Mouse (Mus musculus) hindbrain, embryonic 14.5 days (tissue): Measurements from ENCODE around the gene Zbtb6. TPM values are rescaled to one million over a fixed set of nuclear protein-coding genes. Genes with fewer than 3 reads are reported as not detected.
A peak's percentile ranks its signal among the peaks of the same experiment; 100 is the strongest.

Source experiments
- ATAC-seq: fragments of 200-750 bp; cut with Nextera tagmentation; 2 replicates; pipeline ENCODE4 v1.8.0; 2017; ENCODE audit warnings: moderate number of reproducible peaks, mild to moderate bottlenecking, moderate TSS enrichment, moderate library complexity; ENCODE audit not compliant: low FRiP score
- DNase-seq: peaks from one replicate; pipeline ENCODE4 v3.0.0-alpha.2; 2015; ENCODE audit warnings: low spot score
- H3K27ac ChIP-seq: fragments of 300-500 bp; sonication (generic); 2 replicates; pipeline ENCODE4 v1.5.1; 2014; ENCODE audit warnings: mild to moderate bottlenecking, moderate library complexity
- H3K27me3 ChIP-seq: fragments of 300-500 bp; sonication (generic); 2 replicates; pipeline ENCODE4 v1.6.1; 2014; ENCODE audit warnings: mild to moderate bottlenecking, low read length, mixed read lengths; ENCODE audit not compliant: control insufficient read depth, insufficient read depth
- H3K36me3 ChIP-seq: fragments of 300-500 bp; sonication (generic); replicated peaks from 2 replicates; pipeline ENCODE4 v1.6.1; 2014; ENCODE audit not compliant: control insufficient read depth, insufficient read depth
- H3K4me1 ChIP-seq: fragments of 300-500 bp; sonication (generic); replicated peaks from 2 replicates; pipeline ENCODE4 v1.6.1; 2014; ENCODE audit warnings: antibody characterized with exemption, low read length, mixed read lengths; ENCODE audit not compliant: control insufficient read depth, insufficient read depth
- H3K4me2 ChIP-seq: fragments of 300-500 bp; sonication (generic); replicated peaks from 2 replicates; pipeline ENCODE4 v1.6.1; 2014; ENCODE audit warnings: mild to moderate bottlenecking, moderate library complexity
- H3K4me3 ChIP-seq: fragments of 300-500 bp; sonication (generic); replicated peaks from 2 replicates; pipeline ENCODE4 v1.5.1; 2014; ENCODE audit warnings: mild to moderate bottlenecking, low read length
- H3K9ac ChIP-seq: fragments of 300-500 bp; sonication (generic); 2 replicates; pipeline ENCODE4 v1.6.1; 2014
- H3K9me3 ChIP-seq: fragments of 300-500 bp; sonication (generic); 2 replicates; pipeline ENCODE4 v1.6.1; 2016; ENCODE audit warnings: low read length; ENCODE audit not compliant: control insufficient read depth
- WGBS: fragments of 180-500 bp; shearing (Covaris S2); extraction: QIAGEN DNeasy Blood & Tissue Kit; methylation state at CpG from one replicate; pipeline ENCODE4 v1.1.7; 2014; 5-methylcytosine and 5-hydroxymethylcytosine counted together
- polyA plus RNA-seq: library from polyadenylated mRNA; unstranded; fragments of >200 nt; fragmentation: Nextera tagmentation; extraction: Ambion mirVana; gene quantifications from 2 replicates; pipeline ENCODE4 v1.2.1, GENCODE M21; 2014

Zbtb6 gene
- polyA plus RNA-seq, 1 experiment from 2014 or later: 9.9 TPM

- DNase-seq: peak; percentile 26
- WGBS: under 1% methylated on average over 13 of the region's 24 CpGs
- Histone ChIP-seq H3K4me2 (peak overlapping the region; percentile 69), H3K27ac (peak overlapping the region; percentile 87), H3K27me3 (no peaks in the 10 kb centered on the region), H3K9me3 (no peaks in the 10 kb centered on the region), H3K4me3 (peak overlapping the region; percentile 84), H3K4me1 (peaks cover 12% of the 10 kb centered on the region), H3K9ac (peak overlapping the region; percentile 89), H3K36me3 (no peaks in the 10 kb centered on the region)
- peak; percentile 85 for ATAC-seq
Observed at GRCm38 (mm10) chr2:37452376-37452760, 9.4 kb upstream of the Zbtb6 start.

GRCm38 (mm10) chr2:37451667-37452375 lies 8.8 kb upstream of the Zbtb6 start:
- peak overlapping the region; percentile 87 for H3K27ac ChIP-seq
- H3K9me3 ChIP-seq: no peaks in the 10 kb centered on the region
- H3K4me2 ChIP-seq: peak overlapping the region; percentile 69
- ATAC-seq: peak; percentile 98
- peak overlapping the region; percentile 84 for H3K4me3 ChIP-seq
- no peaks in the 10 kb centered on the region for H3K36me3 ChIP-seq
- DNase-seq: peak; percentile 93
- peak overlapping the region; percentile 89 for H3K9ac ChIP-seq
- WGBS: 9% methylated on average over 39 of the region's 44 CpGs
- no peaks in the 10 kb centered on the region for H3K27me3 ChIP-seq
- peaks cover 12% of the 10 kb centered on the region for H3K4me1 ChIP-seq

GRCm38 (mm10) chr2:37431609-37432008 lies 11.4 kb downstream of the Zbtb6 start:
- H3K36me3 ChIP-seq: peaks cover 42% of the 10 kb centered on the region
- peak overlapping the region; percentile 69 for H3K4me3 ChIP-seq
- no peaks in the 10 kb centered on the region for H3K27me3 ChIP-seq
- peaks cover 13% of the 10 kb centered on the region for H3K4me1 ChIP-seq
- H3K27ac ChIP-seq: peak overlapping the region; percentile 97
- ATAC-seq: peak; percentile 21; the same call in 1 of the 2 replicates
- no peaks in the 10 kb centered on the region for H3K9me3 ChIP-seq
- H3K9ac ChIP-seq: peak overlapping the region; percentile 84
- no peak for DNase-seq
- H3K4me2 ChIP-seq: peak overlapping the region; percentile 94
- 14% methylated on average over 7 of the region's 7 CpGs for WGBS

GRCm38 (mm10) chr2:37430593-37431464 lies 12.1 kb downstream of the Zbtb6 start:
- under 1% methylated on average over 38 of the region's 38 CpGs for WGBS
- H3K4me3 ChIP-seq: peak overlapping the region; percentile 69
- H3K9ac ChIP-seq: peak overlapping the region; percentile 84
- DNase-seq (peak; percentile 92), ATAC-seq (peak; percentile 96)
- peak overlapping the region; percentile 94 for H3K4me2 ChIP-seq
- no peaks in the 10 kb centered on the region for H3K27me3 ChIP-seq
- peaks cover 13% of the 10 kb centered on the region for H3K4me1 ChIP-seq
- H3K27ac ChIP-seq: peak overlapping the region; percentile 97
- peaks cover 37% of the 10 kb centered on the region for H3K36me3 ChIP-seq
- no peaks in the 10 kb centered on the region for H3K9me3 ChIP-seq

- H3K4me3 ChIP-seq: no peak overlapping the region
- no peak overlapping the region for H3K4me2 ChIP-seq
- no peak for ATAC-seq
- no peaks in the 10 kb centered on the region for H3K9me3 ChIP-seq
- H3K4me1 ChIP-seq: peaks cover 22% of the 10 kb centered on the region
- H3K27ac ChIP-seq: no peak overlapping the region
- no peaks in the 10 kb centered on the region for H3K27me3 ChIP-seq
- H3K36me3 ChIP-seq: peaks cover 21% of the 10 kb centered on the region
- no peak overlapping the region for H3K9ac ChIP-seq
- no peak for DNase-seq
- 46% methylated on average over 3 of the region's 3 CpGs for WGBS
Observed at GRCm38 (mm10) chr2:37423671-37424070, 19.3 kb downstream of the Zbtb6 start.

GRCm38 (mm10) chr2:37422306-37423304 lies 20.4 kb downstream of the Zbtb6 start, which contains the start of gene Rc3h2:
Rc3h2 (minus strand) TSS chr2:37422903.
- no peaks in the 10 kb centered on the region for H3K9me3 ChIP-seq
- DNase-seq: peak; percentile 99
- peak; percentile 97 for ATAC-seq
- peak within 1 kb of the TSS; percentile 95 for H3K27ac ChIP-seq
- peaks cover 13% of the 10 kb centered on the region for H3K36me3 ChIP-seq
- under 1% methylated on average over 69 of the region's 75 CpGs for WGBS
- H3K4me3 ChIP-seq: peak within 1 kb of the TSS; percentile 87
- H3K9ac ChIP-seq: peak within 1 kb of the TSS; percentile 96
- peaks cover 22% of the 10 kb centered on the region for H3K4me1 ChIP-seq
- no peaks in the 10 kb centered on the region for H3K27me3 ChIP-seq
- H3K4me2 ChIP-seq: peak within 1 kb of the TSS; percentile 91

GRCm38 (mm10) chr2:37421903-37422302 lies 21.1 kb downstream of the Zbtb6 start:
- Histone ChIP-seq H3K4me3 (peak overlapping the region; percentile 87), H3K27ac (peak overlapping the region; percentile 95), H3K9ac (peak overlapping the region; percentile 96), H3K4me1 (peaks cover 22% of the 10 kb centered on the region), H3K36me3 (peaks cover 6% of the 10 kb centered on the region; the same call in 1 of the 2 replicates), H3K4me2 (peak overlapping the region; percentile 91), H3K27me3 (no peaks in the 10 kb centered on the region), H3K9me3 (no peaks in the 10 kb centered on the region)
- 5% methylated on average over 3 of the region's 3 CpGs for WGBS
- ATAC-seq (no peak), DNase-seq (no peak)

- no peak overlapping the region for H3K4me3 ChIP-seq
Observed at GRCm38 (mm10) chr2:37395539-37395938, 47.4 kb downstream of the Zbtb6 start.

More at GRCm38 (mm10) chr2:37395539-37395938, 47.4 kb downstream of the Zbtb6 start:
- Histone ChIP-seq H3K9me3 (no peaks in the 10 kb centered on the region), H3K27ac (no peak overlapping the region), H3K27me3 (no peaks in the 10 kb centered on the region), H3K9ac (no peak overlapping the region), H3K4me1 (no peaks in the 10 kb centered on the region), H3K4me2 (no peak overlapping the region), H3K36me3 (peaks cover 60% of the 10 kb centered on the region)
- DNase-seq (no peak), ATAC-seq (no peak)
- 56% methylated on average over 1 of the region's 1 CpGs for WGBS
